Mouse (Mus musculus): ENCODE measurements at regions not wholly inside any gene's neighbourhood (a gene's known extent, or its start where the extent isn't known, plus 50 kb on each side); places are given as distances from the start of the nearest gene placed in this dataset.

- TF ChIP-seq CTCF (IDR thresholded peaks at IDR 0.05; ENCODE audit: low read depth, low read length) (no peak), EP300 (IDR thresholded peaks at IDR 0.05; ENCODE audit: insufficient read depth, low read depth, low read length) (no peak)
Measured at GRCm38 (mm10) chr3:50973081-50973480, 251.2 kb upstream of the Noct start.
